Mouse (Mus musculus): Measurements from ENCODE around the gene Ddx59. TPM values are rescaled to one million over a fixed set of nuclear protein-coding genes. Genes with fewer than 3 reads are reported as not detected.

The Ddx59 gene
- polyA plus RNA-seq, 1 experiment, result 3.0 TPM

GRCm38 (mm10) chr1:136418393-136418792 lies 3.3 kb downstream of the Ddx59 start:
- DNase-seq, result no peak
- Histone ChIP-seq H3K36me3 (ENCODE audit: control insufficient read depth, insufficient read depth, low read length) (no peaks in the 10 kb centered on the region), H3K27ac (ENCODE audit: control insufficient read depth, insufficient read depth, low read length) (no peak overlapping the region), H3K4me3 (ENCODE audit: control insufficient read depth, insufficient read depth, low read length) (no peak overlapping the region), H3K27me3 (ENCODE audit: control insufficient read depth, insufficient read depth, low read length) (no peaks in the 10 kb centered on the region), H3K4me1 (replicated peaks; ENCODE audit: control insufficient read depth, insufficient read depth, low read length) (no peaks in the 10 kb centered on the region)
- 98% methylated on average over 6 of the region's 6 CpGs for WGBS
- TF ChIP-seq POLR2A (IDR thresholded peaks at IDR 0.05; ENCODE audit: control insufficient read depth, extremely low read depth, insufficient read depth, low read length, poor library complexity), result no peak
- TF ChIP-seq CTCF (IDR thresholded peaks at IDR 0.05; ENCODE audit: borderline replicate concordance, control insufficient read depth, extremely low read depth, insufficient read depth, low read length, poor library complexity), result no peak

GRCm38 (mm10) chr1:136427166-136427969 lies 12.3 kb downstream of the Ddx59 start:
- DNase-seq, result no peak
- Histone ChIP-seq H3K27ac (ENCODE audit: control insufficient read depth, insufficient read depth, low read length) (no peak overlapping the region), H3K27me3 (ENCODE audit: control insufficient read depth, insufficient read depth, low read length) (no peaks in the 10 kb centered on the region)

GRCm38 (mm10) chr1:136428981-136429380 lies 13.9 kb downstream of the Ddx59 start:
- H3K27me3 ChIP-seq (ENCODE audit: control insufficient read depth, insufficient read depth, low read length), result no peaks in the 10 kb centered on the region
- TF ChIP-seq POLR2A (IDR thresholded peaks at IDR 0.05; ENCODE audit: control insufficient read depth, extremely low read depth, insufficient read depth, low read length, poor library complexity), result no peak
- TF ChIP-seq CTCF (IDR thresholded peaks at IDR 0.05; ENCODE audit: borderline replicate concordance, control insufficient read depth, extremely low read depth, insufficient read depth, low read length, poor library complexity), result no peak
- no peak overlapping the region for H3K4me3 ChIP-seq (ENCODE audit: control insufficient read depth, insufficient read depth, low read length)
- no peak for DNase-seq
- H3K36me3 ChIP-seq (ENCODE audit: control insufficient read depth, insufficient read depth, low read length), result 0 out of 2 replicates have a peak, but pooled peaks cover 3% of the 10 kb centered on the region
- H3K27ac ChIP-seq (ENCODE audit: control insufficient read depth, insufficient read depth, low read length), result no peak overlapping the region
- no peaks in the 10 kb centered on the region for H3K4me1 ChIP-seq (replicated peaks; ENCODE audit: control insufficient read depth, insufficient read depth, low read length)
- 94% methylated on average over 4 of the region's 4 CpGs for WGBS

More at GRCm38 (mm10) chr1:136427166-136427969, 12.3 kb downstream of the Ddx59 start:
- no peak overlapping the region for H3K4me3 ChIP-seq (ENCODE audit: control insufficient read depth, insufficient read depth, low read length)
- no peaks in the 10 kb centered on the region for H3K4me1 ChIP-seq (replicated peaks; ENCODE audit: control insufficient read depth, insufficient read depth, low read length)
- H3K36me3 ChIP-seq (ENCODE audit: control insufficient read depth, insufficient read depth, low read length), result no peaks in the 10 kb centered on the region
- 94% methylated on average over 11 of the region's 11 CpGs for whole genome bisulfite sequencing
- TF ChIP-seq POLR2A (IDR thresholded peaks at IDR 0.05; ENCODE audit: control insufficient read depth, extremely low read depth, insufficient read depth, low read length, poor library complexity) (no peak), CTCF (IDR thresholded peaks at IDR 0.05; ENCODE audit: borderline replicate concordance, control insufficient read depth, extremely low read depth, insufficient read depth, low read length, poor library complexity) (no peak)

GRCm38 (mm10) chr1:136430126-136430818 lies 15.2 kb downstream of the Ddx59 start:
- Histone ChIP-seq H3K27ac (ENCODE audit: control insufficient read depth, insufficient read depth, low read length) (no peak overlapping the region), H3K4me3 (ENCODE audit: control insufficient read depth, insufficient read depth, low read length) (no peak overlapping the region), H3K27me3 (ENCODE audit: control insufficient read depth, insufficient read depth, low read length) (no peaks in the 10 kb centered on the region), H3K36me3 (ENCODE audit: control insufficient read depth, insufficient read depth, low read length) (0 out of 2 replicates have a peak, but pooled peaks cover 5% of the 10 kb centered on the region), H3K4me1 (replicated peaks; ENCODE audit: control insufficient read depth, insufficient read depth, low read length) (no peaks in the 10 kb centered on the region)
- WGBS, result 94% methylated on average over 7 of the region's 7 CpGs
- DNase-seq, result no peak
- no peak for TF ChIP-seq POLR2A (IDR thresholded peaks at IDR 0.05; ENCODE audit: control insufficient read depth, extremely low read depth, insufficient read depth, low read length, poor library complexity)
- TF ChIP-seq CTCF (IDR thresholded peaks at IDR 0.05; ENCODE audit: borderline replicate concordance, control insufficient read depth, extremely low read depth, insufficient read depth, low read length, poor library complexity), result no peak

DNA sequence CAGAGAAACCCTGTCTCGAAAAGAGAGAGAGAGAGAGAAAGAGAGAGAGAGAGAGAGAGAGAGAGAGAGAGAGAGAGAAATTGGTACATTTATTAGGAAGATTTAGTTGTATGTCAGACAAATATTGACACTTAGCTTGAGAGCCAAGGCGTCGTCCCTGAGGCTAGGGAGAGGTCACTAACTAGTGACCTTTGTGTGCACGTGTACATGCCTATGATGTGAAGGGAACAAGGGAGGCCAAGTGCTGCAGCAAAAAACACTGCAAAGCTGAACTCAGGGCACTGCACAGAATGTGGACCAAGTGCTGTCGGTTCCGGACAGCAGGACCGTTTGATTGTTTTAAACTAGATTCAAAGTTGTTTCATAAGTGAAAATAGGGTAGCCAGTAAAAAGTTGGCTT lies 25.7 kb downstream of the Ddx59 start:
- Histone ChIP-seq H3K4me1 (replicated peaks; ENCODE audit: control insufficient read depth, insufficient read depth, low read length) (no peaks in the 10 kb centered on the region), H3K27ac (ENCODE audit: control insufficient read depth, insufficient read depth, low read length) (no peak overlapping the region), H3K4me3 (ENCODE audit: control insufficient read depth, insufficient read depth, low read length) (no peak overlapping the region), H3K27me3 (ENCODE audit: control insufficient read depth, insufficient read depth, low read length) (no peaks in the 10 kb centered on the region), H3K36me3 (ENCODE audit: control insufficient read depth, insufficient read depth, low read length) (no peaks in the 10 kb centered on the region)
- TF ChIP-seq CTCF (IDR thresholded peaks at IDR 0.05; ENCODE audit: borderline replicate concordance, control insufficient read depth, extremely low read depth, insufficient read depth, low read length, poor library complexity), result no peak
- TF ChIP-seq POLR2A (IDR thresholded peaks at IDR 0.05; ENCODE audit: control insufficient read depth, extremely low read depth, insufficient read depth, low read length, poor library complexity), result no peak
- no peak for DNase-seq
- 97% methylated on average over 7 of the region's 7 CpGs for WGBS

DNA sequence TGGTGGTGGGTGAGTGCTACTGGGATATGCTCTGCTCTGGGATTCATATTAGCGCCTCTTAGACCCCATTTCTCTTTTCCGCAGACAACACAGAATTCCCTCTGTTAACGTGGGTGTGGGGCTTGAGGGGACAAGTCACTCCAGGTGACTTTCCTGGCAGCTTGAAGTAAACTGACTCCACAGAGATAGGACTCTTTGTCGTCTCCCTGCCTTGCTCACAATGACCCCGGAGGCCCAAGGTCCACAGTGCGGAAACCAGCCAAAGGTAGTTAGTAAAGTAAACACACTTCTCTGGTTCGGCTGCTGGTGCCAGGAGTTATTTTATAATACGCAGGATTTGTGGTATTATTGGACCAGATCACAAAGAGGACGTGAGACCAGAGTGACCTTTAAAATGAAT lies 27.7 kb downstream of the Ddx59 start:
- no peak for TF ChIP-seq CTCF (IDR thresholded peaks at IDR 0.05; ENCODE audit: borderline replicate concordance, control insufficient read depth, extremely low read depth, insufficient read depth, low read length, poor library complexity)
- TF ChIP-seq POLR2A (IDR thresholded peaks at IDR 0.05; ENCODE audit: control insufficient read depth, extremely low read depth, insufficient read depth, low read length, poor library complexity), result no peak

More for the DNA sequence above, 27.7 kb downstream of the Ddx59 start:
- Histone ChIP-seq H3K4me1 (replicated peaks; ENCODE audit: control insufficient read depth, insufficient read depth, low read length) (no peaks in the 10 kb centered on the region), H3K4me3 (ENCODE audit: control insufficient read depth, insufficient read depth, low read length) (no peak overlapping the region), H3K36me3 (ENCODE audit: control insufficient read depth, insufficient read depth, low read length) (no peaks in the 10 kb centered on the region), H3K27ac (ENCODE audit: control insufficient read depth, insufficient read depth, low read length) (no peak overlapping the region), H3K27me3 (ENCODE audit: control insufficient read depth, insufficient read depth, low read length) (no peaks in the 10 kb centered on the region)
- WGBS, result 93% methylated on average over 9 of the region's 9 CpGs
- DNase-seq, result no peak

All from thymus, adult 2 months (tissue).